Mouse (Mus musculus): Measurements from ENCODE around the gene Lst1. TPM values are rescaled to one million over a fixed set of nuclear protein-coding genes. Genes with fewer than 3 reads are reported as not detected.

The Lst1 gene
- polyA plus RNA-seq, 1 experiment from 2014 or later = 4.9 TPM

GRCm38 (mm10) chr17:35218516-35219193 lies 30.4 kb upstream of the Lst1 start:
- Histone ChIP-seq H3K27me3 (replicated peaks; ENCODE audit: control insufficient read depth, insufficient read depth, low read length) (no peaks in the 10 kb centered on the region), H3K27ac (ENCODE audit: low read length) (no peak overlapping the region), H3K4me3 (replicated peaks; ENCODE audit: low read length) (no peak overlapping the region), H3K9ac (replicated peaks; ENCODE audit: low read depth, low read length) (no peak overlapping the region), H3K4me1 (replicated peaks; ENCODE audit: control insufficient read depth, insufficient read depth, low read length) (no peaks in the 10 kb centered on the region), H3K36me3 (ENCODE audit: control insufficient read depth, insufficient read depth) (peaks cover 5% of the 10 kb centered on the region; the same call in 1 of the 2 replicates), H3K9me3 (ENCODE audit: control insufficient read depth, low read length) (no peaks in the 10 kb centered on the region), H3K4me2 (ENCODE audit: low read length) (no peak overlapping the region)
- 85% methylated on average over 18 of the region's 18 CpGs for WGBS
- no peak for ATAC-seq

- Histone ChIP-seq H3K4me1 (replicated peaks; ENCODE audit: control insufficient read depth, insufficient read depth, low read length) (no peaks in the 10 kb centered on the region), H3K9me3 (ENCODE audit: control insufficient read depth, low read length) (no peaks in the 10 kb centered on the region), H3K27ac (ENCODE audit: low read length) (no peak overlapping the region), H3K27me3 (replicated peaks; ENCODE audit: control insufficient read depth, insufficient read depth, low read length) (no peaks in the 10 kb centered on the region), H3K4me3 (replicated peaks; ENCODE audit: low read length) (no peak overlapping the region), H3K4me2 (ENCODE audit: low read length) (no peak overlapping the region), H3K9ac (replicated peaks; ENCODE audit: low read depth, low read length) (no peak overlapping the region), H3K36me3 (ENCODE audit: control insufficient read depth, insufficient read depth) (no peaks in the 10 kb centered on the region)
- ATAC-seq = no peak
- WGBS = 96% methylated on average over 5 of the region's 5 CpGs
Observed at GRCm38 (mm10) chr17:35213071-35213470, 24.8 kb upstream of the Lst1 start.

GRCm38 (mm10) chr17:35210593-35210992 lies 22.4 kb upstream of the Lst1 start:
- Histone ChIP-seq H3K4me2 (ENCODE audit: low read length) (no peak overlapping the region), H3K9ac (replicated peaks; ENCODE audit: low read depth, low read length) (no peak overlapping the region), H3K27ac (ENCODE audit: low read length) (no peak overlapping the region), H3K27me3 (replicated peaks; ENCODE audit: control insufficient read depth, insufficient read depth, low read length) (no peaks in the 10 kb centered on the region), H3K9me3 (ENCODE audit: control insufficient read depth, low read length) (no peaks in the 10 kb centered on the region), H3K4me1 (replicated peaks; ENCODE audit: control insufficient read depth, insufficient read depth, low read length) (no peaks in the 10 kb centered on the region), H3K4me3 (replicated peaks; ENCODE audit: low read length) (no peak overlapping the region), H3K36me3 (ENCODE audit: control insufficient read depth, insufficient read depth) (no peaks in the 10 kb centered on the region)
- ATAC-seq = no peak
- WGBS = 82% methylated on average over 3 of the region's 3 CpGs

- Histone ChIP-seq H3K4me2 (ENCODE audit: low read length) (no peak overlapping the region), H3K9ac (replicated peaks; ENCODE audit: low read depth, low read length) (no peak overlapping the region), H3K27me3 (replicated peaks; ENCODE audit: control insufficient read depth, insufficient read depth, low read length) (no peaks in the 10 kb centered on the region), H3K9me3 (ENCODE audit: control insufficient read depth, low read length) (no peaks in the 10 kb centered on the region), H3K4me3 (replicated peaks; ENCODE audit: low read length) (no peak overlapping the region), H3K36me3 (ENCODE audit: control insufficient read depth, insufficient read depth) (no peaks in the 10 kb centered on the region), H3K27ac (ENCODE audit: low read length) (no peak overlapping the region), H3K4me1 (replicated peaks; ENCODE audit: control insufficient read depth, insufficient read depth, low read length) (no peaks in the 10 kb centered on the region)
- ATAC-seq = no peak
- 67% methylated on average over 12 of the region's 12 CpGs for WGBS
Observed at GRCm38 (mm10) chr17:35209785-35210535, 21.7 kb upstream of the Lst1 start.

GRCm38 (mm10) chr17:35205380-35205769 lies 17.1 kb upstream of the Lst1 start:
- Histone ChIP-seq H3K9me3 (ENCODE audit: control insufficient read depth, low read length) (no peaks in the 10 kb centered on the region), H3K4me3 (replicated peaks; ENCODE audit: low read length) (no peak overlapping the region), H3K27me3 (replicated peaks; ENCODE audit: control insufficient read depth, insufficient read depth, low read length) (no peaks in the 10 kb centered on the region), H3K4me2 (ENCODE audit: low read length) (no peak overlapping the region), H3K9ac (replicated peaks; ENCODE audit: low read depth, low read length) (no peak overlapping the region), H3K27ac (ENCODE audit: low read length) (no peak overlapping the region), H3K4me1 (replicated peaks; ENCODE audit: control insufficient read depth, insufficient read depth, low read length) (no peaks in the 10 kb centered on the region), H3K36me3 (ENCODE audit: control insufficient read depth, insufficient read depth) (no peaks in the 10 kb centered on the region)
- 56% methylated on average over 10 of the region's 10 CpGs for WGBS
- no peak for ATAC-seq

GRCm38 (mm10) chr17:35204494-35205379 lies 16.5 kb upstream of the Lst1 start, which contains the start of gene Lta:
Gene Lta (minus strand): TSS chr17:35205351.
- Histone ChIP-seq H3K27me3 (replicated peaks; ENCODE audit: control insufficient read depth, insufficient read depth, low read length) (no peaks in the 10 kb centered on the region), H3K4me3 (replicated peaks; ENCODE audit: low read length) (no peak within 1 kb of the TSS), H3K36me3 (ENCODE audit: control insufficient read depth, insufficient read depth) (no peaks in the 10 kb centered on the region), H3K4me2 (ENCODE audit: low read length) (no peak within 1 kb of the TSS), H3K27ac (ENCODE audit: low read length) (no peak within 1 kb of the TSS), H3K9me3 (ENCODE audit: control insufficient read depth, low read length) (no peaks in the 10 kb centered on the region), H3K4me1 (replicated peaks; ENCODE audit: control insufficient read depth, insufficient read depth, low read length) (no peaks in the 10 kb centered on the region), H3K9ac (replicated peaks; ENCODE audit: low read depth, low read length) (no peak within 1 kb of the TSS)
- ATAC-seq = no peak
- 24% methylated on average over 20 of the region's 20 CpGs for WGBS

GRCm38 (mm10) chr17:35202442-35202841 lies 14.2 kb upstream of the Lst1 start:
- 83% methylated on average over 4 of the region's 4 CpGs for WGBS
- 0 out of 2 replicates have a peak, but pooled peaks cover 2% of the 10 kb centered on the region for H3K27me3 ChIP-seq (replicated peaks; ENCODE audit: control insufficient read depth, insufficient read depth, low read length)
- ATAC-seq = no peak
- H3K4me1 ChIP-seq (replicated peaks; ENCODE audit: control insufficient read depth, insufficient read depth, low read length) = no peaks in the 10 kb centered on the region
- no peaks in the 10 kb centered on the region for H3K9me3 ChIP-seq (ENCODE audit: control insufficient read depth, low read length)
- H3K4me3 ChIP-seq (replicated peaks; ENCODE audit: low read length) = no peak overlapping the region
- H3K27ac ChIP-seq (ENCODE audit: low read length) = no peak overlapping the region
- H3K4me2 ChIP-seq (ENCODE audit: low read length) = no peak overlapping the region
- no peak overlapping the region for H3K9ac ChIP-seq (replicated peaks; ENCODE audit: low read depth, low read length)
- no peaks in the 10 kb centered on the region for H3K36me3 ChIP-seq (ENCODE audit: control insufficient read depth, insufficient read depth)

- H3K27ac ChIP-seq (ENCODE audit: low read length) = no peak within 1 kb of the TSS
- H3K4me1 ChIP-seq (replicated peaks; ENCODE audit: control insufficient read depth, insufficient read depth, low read length) = no peaks in the 10 kb centered on the region
- H3K27me3 ChIP-seq (replicated peaks; ENCODE audit: control insufficient read depth, insufficient read depth, low read length) = peaks cover 6% of the 10 kb centered on the region; the same call in 1 of the 2 replicates
- no peak within 1 kb of the TSS for H3K9ac ChIP-seq (replicated peaks; ENCODE audit: low read depth, low read length)
- H3K36me3 ChIP-seq (ENCODE audit: control insufficient read depth, insufficient read depth) = no peaks in the 10 kb centered on the region
- no peak within 1 kb of the TSS for H3K4me2 ChIP-seq (ENCODE audit: low read length)
- no peak within 1 kb of the TSS for H3K4me3 ChIP-seq (replicated peaks; ENCODE audit: low read length)
- ATAC-seq = no peak
- H3K9me3 ChIP-seq (ENCODE audit: control insufficient read depth, low read length) = no peaks in the 10 kb centered on the region
- 50% methylated on average over 13 of the region's 13 CpGs for WGBS
Observed at GRCm38 (mm10) chr17:35201787-35202186, 13.5 kb upstream of the Lst1 start, which contains the start of gene Tnf. Gene Tnf (minus strand): TSS chr17:35202007.

GRCm38 (mm10) chr17:35201128-35201527 lies 12.9 kb upstream of the Lst1 start:
- no peak overlapping the region for H3K4me3 ChIP-seq (replicated peaks; ENCODE audit: low read length)
- peaks cover 2% of the 10 kb centered on the region for H3K4me1 ChIP-seq (replicated peaks; ENCODE audit: control insufficient read depth, insufficient read depth, low read length)
- H3K9me3 ChIP-seq (ENCODE audit: control insufficient read depth, low read length) = no peaks in the 10 kb centered on the region
- no peaks in the 10 kb centered on the region for H3K36me3 ChIP-seq (ENCODE audit: control insufficient read depth, insufficient read depth)
- no peak for ATAC-seq
- no peak overlapping the region for H3K9ac ChIP-seq (replicated peaks; ENCODE audit: low read depth, low read length)
- H3K4me2 ChIP-seq (ENCODE audit: low read length) = no peak overlapping the region
- peaks cover 11% of the 10 kb centered on the region for H3K27me3 ChIP-seq (replicated peaks; ENCODE audit: control insufficient read depth, insufficient read depth, low read length)
- 77% methylated on average over 11 of the region's 11 CpGs for WGBS
- H3K27ac ChIP-seq (ENCODE audit: low read length) = no peak overlapping the region

Data from forebrain, embryonic 16.5 days (tissue).